In genomic region chr2:164783926-164784581, GRCm38 (mm10) we compare ENCODE assay signal across 13 mouse cellular contexts. TPM values are rescaled to one million over a fixed set of nuclear protein-coding genes. Genes with fewer than 3 reads are reported as not detected.
DNase-seq lines count a peak whose midpoint lies in the region; ATAC-seq and TF ChIP-seq lines count a peak whose summit lies in the region.
"Had no signal": no experiment of that assay in that cellular context is flagged by ENCODE, and none has a peak within 500 bp of the region (broad histone marks: within the 10 kb centered on the region; RNA-seq: fewer than 3 reads in every experiment).

No protein-coding gene starts in this region.

- no peak for ATAC-seq in intestine, embryonic 15.5 days
- ATAC-seq in intestine, embryonic 16.5 days, result no peak

- H3K79me2 ChIP-seq in MEL (ENCODE audit: control insufficient read depth, insufficient read depth, low read length, poor library complexity) (no peaks in the 10 kb centered on the region; the same call in 1 of the 2 replicates), myocyte (ENCODE audit: control insufficient read depth, insufficient read depth) (no peaks in the 10 kb centered on the region)

- no peak for TF ChIP-seq POLR2A in MEL (IDR thresholded peaks at IDR 0.05; ENCODE audit: control insufficient read depth in 1 of 2, insufficient read depth in 1 of 2, low read depth in 1 of 2, low read length in 2 of 2, poor library complexity in 1 of 2)
- TF ChIP-seq POLR2A in myocyte (IDR thresholded peaks at IDR 0.05; ENCODE audit: insufficient read length, low read depth), result no peak

- TF ChIP-seq CTCF in MEL (IDR thresholded peaks at IDR 0.05 in 2 of 3, conservative IDR thresholded peaks at IDR 0.05 in 1 of 3; ENCODE audit: control insufficient read depth in 1 of 3, insufficient read depth in 1 of 3, low read depth in 2 of 3, low read length in 3 of 3, poor library complexity in 1 of 3, severe bottlenecking in 1 of 3), result peak; percentile 45 to 71 (median 55)

- H3K27me3 ChIP-seq in intestine, embryonic 15.5 days (replicated peaks), result no peaks in the 10 kb centered on the region
- no peaks in the 10 kb centered on the region for H3K27me3 ChIP-seq in intestine, embryonic 16.5 days (replicated peaks; ENCODE audit: control insufficient read depth, insufficient read depth, low read length)
- H3K27me3 ChIP-seq in MEL (ENCODE audit: control insufficient read depth in 1 of 2, insufficient read depth in 2 of 2, low read length in 2 of 2) (no peaks in the 10 kb centered on the region), myocyte (ENCODE audit: control insufficient read depth, insufficient read depth, insufficient read length) (no peaks in the 10 kb centered on the region)
- H3K27me3 ChIP-seq: lung, embryonic 15.5 days had no signal

- TF ChIP-seq EP300 in MEL (IDR thresholded peaks at IDR 0.05; ENCODE audit: low read depth in 1 of 2, low read length in 2 of 2), result no peak

- no peak overlapping the region for H3K9ac ChIP-seq in intestine, embryonic 15.5 days
- H3K9ac ChIP-seq in intestine, embryonic 16.5 days (ENCODE audit: low read depth, low read length), result no peak overlapping the region
- H3K9ac ChIP-seq in MEL (ENCODE audit: control insufficient read depth, low read depth, low read length, poor library complexity, severe bottlenecking), result no peak overlapping the region

- DNase-seq in A20 (ENCODE audit: low read depth, low spot score) (peak; percentile 80), MEL (ENCODE audit: low read depth, low spot score) (peak; percentile 82)
- no peak for DNase-seq in yolk sac, embryonic 10.5 days (ENCODE audit: low spot score)
- no peak for DNase-seq in cerebellum, postnatal 36 days
- DNase-seq: cerebellum, adult 9-10 months; midbrain, embryonic 14.5 days had no signal

- no peak overlapping the region for H3ac ChIP-seq in myocyte (ENCODE audit: control insufficient read depth, insufficient read length)

- WGBS in intestine, embryonic 15.5 days, result 72% methylated on average over 7 of the region's 7 CpGs
- WGBS in intestine, embryonic 16.5 days, result 75% methylated on average over 7 of the region's 7 CpGs

- H3K4me1 ChIP-seq in intestine, embryonic 15.5 days (replicated peaks), result peaks cover 18% of the 10 kb centered on the region
- peaks cover 20% of the 10 kb centered on the region for H3K4me1 ChIP-seq in intestine, embryonic 16.5 days (ENCODE audit: control insufficient read depth, insufficient read depth, low read length)
- H3K4me1 ChIP-seq in MEL (ENCODE audit: control insufficient read depth in 1 of 2, insufficient read depth in 2 of 2, low read length in 2 of 2), result peaks cover 3 to 9% of the 10 kb centered on the region in 2 experiments; a peak in 3 of 4 replicates

- H3K36me3 ChIP-seq in intestine, embryonic 15.5 days, result no peaks in the 10 kb centered on the region
- 0 out of 2 replicates have a peak, but pooled peaks cover 3% of the 10 kb centered on the region for H3K36me3 ChIP-seq in intestine, embryonic 16.5 days (ENCODE audit: control insufficient read depth, insufficient read depth, low read length)
- H3K36me3 ChIP-seq in MEL (ENCODE audit: control insufficient read depth in 1 of 2, insufficient read depth in 2 of 2, low read length in 2 of 2), result peaks cover 0 to 5% of the 10 kb centered on the region in 2 experiments; a peak in 1 of 4 replicates
- H3K36me3 ChIP-seq in myocyte (ENCODE audit: control insufficient read depth, insufficient read depth), result peaks cover 10% of the 10 kb centered on the region
- H3K36me3 ChIP-seq: lung, embryonic 15.5 days had no signal

- no peaks in the 10 kb centered on the region for H3K9me3 ChIP-seq in intestine, embryonic 15.5 days
- no peaks in the 10 kb centered on the region for H3K9me3 ChIP-seq in intestine, embryonic 16.5 days (ENCODE audit: control insufficient read depth, low read length)
- no peaks in the 10 kb centered on the region for H3K9me3 ChIP-seq in MEL (replicated peaks; ENCODE audit: insufficient read depth, low read length)
- H3K9me3 ChIP-seq: hindbrain, embryonic 12.5 days; lung, embryonic 15.5 days had no signal

- H3K27ac ChIP-seq in intestine, embryonic 15.5 days, result no peak overlapping the region
- H3K27ac ChIP-seq in intestine, embryonic 16.5 days (ENCODE audit: low read length), result no peak overlapping the region
- no peak overlapping the region for H3K27ac ChIP-seq in MEL (ENCODE audit: control insufficient read depth, low read depth, low read length)
- H3K27ac ChIP-seq: hindbrain, embryonic 12.5 days had no signal

- peak; percentile 53 for TF ChIP-seq RAD21 in MEL (IDR thresholded peaks at IDR 0.05; ENCODE audit: low read depth, low read length)

- H3K4me3 ChIP-seq in intestine, embryonic 15.5 days (replicated peaks), result no peak overlapping the region
- no peak overlapping the region for H3K4me3 ChIP-seq in intestine, embryonic 16.5 days (ENCODE audit: low read length)
- H3K4me3 ChIP-seq in MEL (ENCODE audit: control insufficient read depth in 1 of 2, insufficient read depth in 1 of 2, low read depth in 2 of 2, low read length in 2 of 2) (no peak overlapping the region), myocyte (peak overlapping the region; percentile 46)

- peak overlapping the region; percentile 86; the same call in 1 of the 2 replicates for H3K4me2 ChIP-seq in intestine, embryonic 15.5 days (replicated peaks)
- H3K4me2 ChIP-seq in intestine, embryonic 16.5 days (ENCODE audit: low read depth, low read length), result no peak overlapping the region
- no peak overlapping the region for H3K4me2 ChIP-seq in myocyte (ENCODE audit: low read depth)

TF ChIP-seq in MEL, 35 proteins besides CTCF, POLR2A, EP300 and RAD21 (continues in another document):
- TF ChIP-seq ZKSCAN1 (IDR thresholded peaks at IDR 0.05; ENCODE audit: low read depth, low read length) (no peak), MAFK (IDR thresholded peaks at IDR 0.05; ENCODE audit: borderline replicate concordance, low read depth, low read length) (no peak), ETS1 (IDR thresholded peaks at IDR 0.05; ENCODE audit: low read depth, low read length) (0 out of 2 replicates have a peak, but pooled peaks have one; percentile 6), ZNF384 (IDR thresholded peaks at IDR 0.05; ENCODE audit: low read depth, low read length) (no peak), JUND (IDR thresholded peaks at IDR 0.05; ENCODE audit: low read depth, low read length) (peak; percentile 44; the same call in 1 of the 2 replicates), MXI1 (IDR thresholded peaks at IDR 0.05; ENCODE audit: low read depth, low read length) (0 out of 2 replicates have a peak, but pooled peaks have one; percentile 31), ZC3H11A (IDR thresholded peaks at IDR 0.05; ENCODE audit: low read depth, low read length) (peak; percentile 47; the same call in 1 of the 2 replicates)

TF ChIP-seq in myocyte, 11 proteins besides CTCF, POLR2A, EP300 and RAD21:
- no peak for TF ChIP-seq REST (IDR thresholded peaks at IDR 0.05; ENCODE audit: insufficient read depth, insufficient read length)
- TF ChIP-seq CEBPB (IDR thresholded peaks at IDR 0.05; ENCODE audit: insufficient read depth, poor library complexity, severe bottlenecking), result no peak
- TF ChIP-seq TCF3 (IDR thresholded peaks at IDR 0.05; ENCODE audit: insufficient read length, low read depth), result no peak
- TF ChIP-seq MYOD1 (IDR thresholded peaks at IDR 0.05; ENCODE audit: control insufficient read depth in 1 of 3, insufficient read length in 2 of 3, low read depth in 2 of 3), result no peak
- TF ChIP-seq SRF (IDR thresholded peaks at IDR 0.05; ENCODE audit: control insufficient read depth, insufficient read length, low read depth), result no peak

RNA-seq across cellular contexts. Expression of gene Snx21, which starts 1.6 kb away (rescaled TPM):
- polyA plus RNA-seq in intestine, embryonic 15.5 days (2015; fragmentation: Nextera tagmentation; extraction: Ambion mirVana), result 18.4 and 21.2 TPM in 2 replicates
- polyA plus RNA-seq in intestine, embryonic 16.5 days (2015; fragmentation: Nextera tagmentation; extraction: Ambion mirVana), result 18.3 and 19.6 TPM in 2 replicates
- total RNA-seq in MEL (2012; rRNA removed), result 3.8 and 4.0 TPM in 2 replicates
- polyA plus RNA-seq in MEL (2012; ENCODE audit: insufficient read depth in 1 of 2, insufficient read length in 2 of 2, low read depth in 1 of 2, low replicate concordance in 2 of 2, missing spikeins in 1 of 2) (1 to 10 TPM in 1 of 2 experiments, not detected in 1; 7.7 TPM), myocyte (2012; fragmentation: generic; extraction: Trizol) (29.5 TPM)

RNA-seq across cellular contexts. Expression of gene Tnnc2, which starts 4.3 kb away (rescaled TPM):
- polyA plus RNA-seq in intestine, embryonic 15.5 days (2015; fragmentation: Nextera tagmentation; extraction: Ambion mirVana), result 1.7 and 6.9 TPM in 2 replicates
- polyA plus RNA-seq in intestine, embryonic 16.5 days (2015; fragmentation: Nextera tagmentation; extraction: Ambion mirVana), result 3.2 and 3.9 TPM in 2 replicates
- total RNA-seq in MEL (2012; rRNA removed), result not detected in 2 replicates
- polyA plus RNA-seq in MEL (2012; ENCODE audit: insufficient read depth in 1 of 2, insufficient read length in 2 of 2, low read depth in 1 of 2, low replicate concordance in 2 of 2, missing spikeins in 1 of 2), result not detected
- 3,985 TPM for polyA plus RNA-seq in myocyte (2012; fragmentation: generic; extraction: Trizol)
- total RNA-seq: left cerebral cortex, postnatal 25 days; neutrophil, adult 5-6 weeks had no signal
- polyA plus RNA-seq: midbrain, embryonic 14.5 days had no signal

RNA-seq across cellular contexts. Expression of gene Ube2c, which starts 14.4 kb away (rescaled TPM):
- polyA plus RNA-seq in intestine, embryonic 15.5 days (2015; fragmentation: Nextera tagmentation; extraction: Ambion mirVana), result 431 and 439 TPM in 2 replicates
- polyA plus RNA-seq in intestine, embryonic 16.5 days (2015; fragmentation: Nextera tagmentation; extraction: Ambion mirVana), result 360 and 426 TPM in 2 replicates
- 170 and 177 TPM in 2 replicates for total RNA-seq in MEL (2012; rRNA removed)
- polyA plus RNA-seq in MEL (2012; ENCODE audit: insufficient read depth in 1 of 2, insufficient read length in 2 of 2, low read depth in 1 of 2, low replicate concordance in 2 of 2, missing spikeins in 1 of 2), result 100 to 1,000 TPM; 257 to 365 TPM
- polyA plus RNA-seq in myocyte (2012; fragmentation: generic; extraction: Trizol), result 103 TPM

RNA-seq across cellular contexts. Expression of gene Acot8, which starts 20.6 kb away (rescaled TPM):
- polyA plus RNA-seq in intestine, embryonic 15.5 days (2015; fragmentation: Nextera tagmentation; extraction: Ambion mirVana), result 23.6 and 29.7 TPM in 2 replicates
- polyA plus RNA-seq in intestine, embryonic 16.5 days (2015; fragmentation: Nextera tagmentation; extraction: Ambion mirVana), result 37.5 and 39.5 TPM in 2 replicates
- 32.2 and 40.3 TPM in 2 replicates for total RNA-seq in MEL (2012; rRNA removed)
- polyA plus RNA-seq in MEL (2012; ENCODE audit: insufficient read depth in 1 of 2, insufficient read length in 2 of 2, low read depth in 1 of 2, low replicate concordance in 2 of 2, missing spikeins in 1 of 2) (10 to 100 TPM in 1 of 2 experiments, not detected in 1; 30.9 TPM), myocyte (2012; fragmentation: generic; extraction: Trizol) (24.5 TPM)

RNA-seq across cellular contexts. Expression of gene Zswim3, which starts 20.8 kb away (rescaled TPM):
- polyA plus RNA-seq in intestine, embryonic 15.5 days (2015; fragmentation: Nextera tagmentation; extraction: Ambion mirVana), result 8.1 and 9.0 TPM in 2 replicates
- polyA plus RNA-seq in intestine, embryonic 16.5 days (2015; fragmentation: Nextera tagmentation; extraction: Ambion mirVana), result 9.3 and 10.3 TPM in 2 replicates
- total RNA-seq in MEL (2012; rRNA removed), result 4.7 and 4.8 TPM in 2 replicates
- polyA plus RNA-seq in MEL (2012; ENCODE audit: insufficient read depth in 1 of 2, insufficient read length in 2 of 2, low read depth in 1 of 2, low replicate concordance in 2 of 2, missing spikeins in 1 of 2), result 1 to 10 TPM in 1 of 2 experiments, not detected in 1; 5.9 TPM
- 3.3 TPM for polyA plus RNA-seq in myocyte (2012; fragmentation: generic; extraction: Trizol)

Comparison
In these comparisons a context has a peak if more than half of its experiments do, and no peak if none do; other contexts are left out.
1. DNase-seq: peak in A20 (single experiment) and MEL (single experiment); none in yolk sac, embryonic 10.5 days (single experiment) and cerebellum, postnatal 36 days (0 of 2).
2. RNA of gene Tnnc2, which starts 4.3 kb away (polyA plus RNA-seq): 3,985 TPM in myocyte (single experiment); 1.7 to 6.9 TPM in intestine, embryonic 15.5 days, 3.2 to 3.9 TPM in intestine, embryonic 16.5 days and not detected in MEL; every median in the first group is over 100 times any median in the second.